Mouse (Mus musculus): ENCODE data around the gene Zfp119a.
"Not testable (repeated sequence)": the region's sequence is repeated elsewhere in the genome, so short reads cannot be mapped to it uniquely, and the experiment has no call there.

Zfp119a gene

DNA sequence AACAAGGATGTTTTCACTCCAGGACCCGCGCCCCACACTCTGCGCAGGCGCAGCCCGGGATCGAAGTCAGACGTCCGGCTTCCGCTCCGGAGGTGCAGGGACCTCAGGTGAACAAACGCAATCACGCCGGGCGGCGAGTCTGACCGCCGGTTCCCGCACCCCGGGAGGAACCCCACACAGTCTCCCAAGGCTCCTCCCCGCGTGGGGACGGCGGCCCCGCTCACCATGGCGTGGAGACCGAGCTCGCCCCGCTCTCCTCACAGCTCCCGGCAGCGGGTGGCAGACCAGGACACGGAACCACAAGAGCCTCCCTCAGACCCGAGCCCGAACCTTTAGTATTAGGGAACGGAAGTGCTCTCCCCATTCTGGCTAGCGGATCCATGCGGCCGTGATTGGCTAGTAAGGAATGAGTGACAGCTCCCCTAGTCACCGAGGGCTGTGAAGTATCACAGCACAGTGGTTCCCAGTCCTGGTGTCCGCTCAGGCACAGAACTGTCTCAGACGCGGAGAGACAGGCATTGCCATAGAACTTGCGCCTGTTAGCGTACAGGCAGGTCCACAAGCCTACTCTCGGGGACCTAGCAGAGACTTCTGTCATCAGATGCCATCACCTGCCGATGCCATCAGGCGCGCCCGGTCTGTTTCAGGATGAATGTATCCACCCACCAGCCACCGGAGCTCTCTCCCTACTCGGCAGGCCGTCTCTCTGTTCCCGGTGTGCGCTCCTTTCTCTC is at the start of gene Zfp119a:
Gene Zfp119a, minus strand, starts transcription at position 295 of the 734 bp plus-strand sequence.
- DNase-seq = peak; percentile 83

DNA sequence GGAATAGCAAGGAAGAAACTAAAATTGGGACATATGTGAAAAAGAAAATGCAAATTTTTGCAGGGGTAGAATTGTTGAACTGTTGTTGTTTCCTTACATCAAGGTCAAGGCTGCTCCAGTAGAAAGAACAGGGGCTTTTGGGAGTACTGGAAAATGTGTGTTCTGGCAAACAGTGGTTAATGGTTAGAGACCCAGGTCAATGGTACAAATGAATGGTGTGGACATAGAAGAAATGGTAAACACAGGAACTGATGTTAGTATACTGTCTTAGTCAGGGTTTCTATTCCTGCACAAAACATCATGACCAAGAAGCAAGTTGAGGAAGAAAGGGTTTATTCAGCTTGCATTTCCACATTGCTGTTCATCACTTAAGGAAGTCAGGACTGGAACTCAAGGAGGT is 27.9 kb upstream of the Zfp119a start:
- DNase-seq = no peak

GRCm38 (mm10) chr17:55904131-55904530 is 25.4 kb upstream of the Zfp119a start:
- DNase-seq = no peak

DNA sequence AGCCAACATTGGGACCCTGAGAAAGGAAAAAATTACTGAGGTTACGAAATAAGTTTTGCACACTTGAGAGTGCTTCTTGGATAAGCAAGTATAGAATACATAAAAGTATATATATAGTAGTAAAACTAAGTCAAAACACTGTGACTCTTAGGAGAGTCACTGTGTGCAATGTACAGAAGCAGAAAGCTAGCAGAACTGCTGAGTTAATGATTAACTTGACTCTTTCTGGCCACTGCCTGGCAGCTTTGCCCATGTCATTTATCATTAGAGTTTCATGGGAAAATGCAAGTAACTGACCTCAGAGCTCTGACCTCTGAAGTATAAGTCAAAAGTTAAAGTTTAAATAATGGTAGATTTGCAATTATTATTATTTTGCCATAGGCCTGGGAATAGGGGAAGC is 25.0 kb upstream of the Zfp119a start:
- DNase-seq = no peak

DNA sequence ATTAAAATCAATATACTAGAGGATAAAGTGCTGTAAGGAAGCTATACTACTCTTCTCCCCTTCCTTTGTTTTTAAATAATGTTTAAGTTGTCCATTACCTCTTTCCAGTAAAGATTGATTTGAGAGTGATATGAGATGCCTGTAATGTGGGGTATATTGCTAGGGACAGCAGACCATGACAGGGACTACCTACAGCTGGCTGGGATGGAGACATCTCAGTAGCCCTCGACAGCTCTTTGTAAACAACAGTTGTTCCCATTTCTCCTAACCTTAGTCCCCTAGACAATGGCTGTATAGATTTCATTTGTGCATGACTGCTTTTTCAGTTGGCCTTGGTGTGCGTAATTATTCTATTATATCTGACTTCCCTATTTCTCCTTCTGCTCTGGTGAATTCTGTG is 24.4 kb upstream of the Zfp119a start:
- DNase-seq = no peak

- DNase-seq = not testable (repeated sequence)
Observed at GRCm38 (mm10) chr17:55892406-55892955, 13.8 kb upstream of the Zfp119a start.

DNA sequence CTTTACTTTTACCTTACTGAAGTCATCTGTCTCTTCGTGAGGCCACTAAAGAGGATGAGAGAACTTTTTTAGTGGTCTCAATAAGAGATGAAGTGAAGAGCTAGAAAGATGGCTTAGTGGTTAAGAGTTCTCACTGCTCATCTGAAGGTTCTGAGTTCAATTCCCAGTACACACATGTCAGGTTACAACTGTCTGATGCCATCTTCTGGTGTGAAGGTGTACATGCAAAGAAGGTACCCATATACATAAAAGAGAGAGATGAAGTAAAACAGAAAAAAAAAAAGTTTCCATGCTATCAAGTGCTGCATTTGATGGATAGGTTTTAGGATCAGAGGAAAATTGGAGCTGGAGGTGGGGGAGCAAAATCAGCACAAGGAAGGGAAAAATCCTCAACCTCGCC is 6.2 kb upstream of the Zfp119a start:
- no peak for DNase-seq

DNA sequence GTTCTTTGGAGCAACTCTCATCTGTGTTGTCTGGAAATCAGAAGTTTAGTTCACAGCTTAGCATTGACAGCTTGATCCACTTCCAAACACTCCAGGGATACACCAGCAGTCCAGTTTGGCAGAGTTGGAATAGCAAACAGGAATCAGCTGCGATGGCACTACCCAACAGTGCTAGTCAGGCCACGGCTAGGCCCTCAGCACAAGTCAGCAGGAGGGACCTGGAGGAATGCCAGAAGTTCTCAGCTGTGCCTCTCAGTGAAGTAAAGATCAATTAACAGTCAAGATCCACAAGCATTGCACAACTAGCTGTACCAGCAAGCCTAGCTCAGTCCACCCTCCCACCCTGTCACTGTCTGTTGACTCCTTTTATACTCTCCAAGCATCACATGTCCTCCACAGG is 4.9 kb upstream of the Zfp119a start:
- DNase-seq = peak; percentile 17

DNA sequence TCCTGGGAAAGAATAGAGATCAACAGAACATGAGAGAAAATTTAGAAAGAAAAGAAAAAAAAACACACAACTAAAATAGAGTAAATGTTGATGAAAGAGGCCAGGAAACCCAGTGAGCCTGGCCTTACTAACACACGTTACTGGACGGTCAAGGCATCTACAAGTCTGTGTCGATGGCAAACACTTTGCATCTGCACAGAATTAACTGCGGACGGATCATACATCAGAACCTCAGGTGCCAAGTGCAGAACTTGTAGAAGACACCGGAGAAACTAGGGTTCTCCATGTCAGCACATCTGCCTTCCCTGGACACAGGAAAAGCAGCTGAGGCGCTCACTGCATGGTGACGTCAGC is 471 bp downstream of the Zfp119a start:
- not testable (repeated sequence) for DNase-seq

DNA sequence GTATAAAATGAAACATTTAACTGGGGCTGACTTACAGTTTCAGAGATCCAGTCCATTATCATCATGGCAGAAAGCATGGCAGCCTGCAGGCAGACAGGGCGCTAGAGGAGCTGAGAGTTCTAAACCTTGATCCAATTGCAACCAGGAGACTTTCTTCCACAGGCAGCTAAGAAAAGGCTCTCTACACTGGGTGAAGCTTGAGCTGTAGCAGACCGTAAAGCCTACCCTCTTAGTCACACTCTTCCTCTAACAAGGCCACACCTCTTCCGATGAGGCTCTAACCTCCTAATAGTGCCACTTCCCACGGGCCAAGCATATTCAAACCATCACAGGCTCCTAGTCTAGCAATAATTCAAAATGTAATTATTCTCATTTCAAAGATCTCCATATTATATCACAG is 1.5 kb downstream of the Zfp119a start:
- DNase-seq = no peak

DNA sequence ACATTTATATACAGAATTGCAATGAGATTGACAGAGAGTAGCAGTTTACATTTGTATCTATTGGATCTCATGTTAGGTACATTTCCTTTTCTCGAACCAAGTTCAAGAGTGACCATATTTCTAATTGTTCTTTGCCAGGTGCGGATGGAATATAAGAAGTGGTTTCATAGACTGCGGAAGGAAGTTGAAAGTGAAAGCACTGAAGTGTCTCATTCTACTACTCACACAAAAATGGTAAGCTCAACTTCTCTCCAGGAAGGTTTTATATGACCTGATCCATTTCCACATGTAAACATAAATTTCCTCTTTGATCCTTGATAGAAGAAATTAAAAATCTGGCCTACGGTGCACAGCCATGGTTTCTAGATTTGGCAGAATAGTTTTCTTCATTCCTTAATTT is 35.7 kb downstream of the Zfp119a start:
- no peak for DNase-seq

DNA sequence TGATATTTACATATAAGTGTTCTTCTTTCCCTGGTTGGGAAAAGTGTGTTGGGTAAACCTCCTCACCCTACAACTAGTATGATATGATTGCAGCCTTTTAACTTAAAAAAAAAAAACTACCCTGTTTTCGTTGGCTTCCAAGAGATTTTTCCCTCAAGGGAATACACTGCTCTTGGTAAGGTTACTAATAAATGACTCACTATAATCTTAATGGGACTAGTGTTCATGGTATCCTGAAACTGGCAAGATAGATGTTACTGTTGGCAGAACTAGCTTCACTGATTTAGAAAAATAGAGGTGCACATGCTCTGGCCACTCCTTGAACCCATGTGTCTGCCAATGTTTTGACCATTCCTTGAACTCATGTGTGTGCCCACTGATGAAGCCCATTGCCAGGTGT is 57.2 kb downstream of the Zfp119a start:
- no peak for DNase-seq

DNA sequence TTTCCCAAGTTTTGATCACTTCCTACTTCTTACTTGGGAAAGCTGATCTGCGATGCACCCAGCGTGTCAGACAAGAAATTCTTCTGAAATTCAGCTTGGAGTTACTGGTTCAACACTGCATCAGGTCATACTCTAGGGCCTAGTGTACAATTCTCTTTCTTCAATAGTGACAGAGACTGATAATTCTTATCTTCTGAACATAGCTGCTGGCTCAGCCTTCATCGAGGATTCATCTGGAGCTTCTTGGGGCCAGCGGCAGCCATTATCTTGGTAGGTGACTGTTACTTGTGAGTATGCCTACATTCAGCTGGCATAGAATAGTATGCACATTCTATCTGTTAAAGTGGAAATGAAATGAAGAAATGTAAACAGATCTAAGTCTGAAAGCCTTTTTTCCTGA is 61.9 kb downstream of the Zfp119a start:
- DNase-seq = no peak
